Mouse (Mus musculus) lung, embryonic 16.5 days (tissue): Measurements from ENCODE around the gene Wdr82. TPM values are rescaled to one million over a fixed set of nuclear protein-coding genes. Genes with fewer than 3 reads are reported as not detected.
"Not testable (repeated sequence)": the region's sequence is repeated elsewhere in the genome, so short reads cannot be mapped to it uniquely, and the experiment has no call there.

Experiments used
- ATAC-seq: fragments of 200-750 bp; cut with Nextera tagmentation; 2 replicates; pipeline ENCODE4 v1.8.0; 2017; ENCODE audit warnings: low read depth, mild to moderate bottlenecking, moderate library complexity
- H3K27ac ChIP-seq: fragments of 300-500 bp; sonication (generic); 2 replicates; pipeline ENCODE4 v1.5.1; 2014; ENCODE audit warnings: mild to moderate bottlenecking, control low read depth, low read length
- H3K27me3 ChIP-seq: fragments of 300-500 bp; sonication (generic); 2 replicates; pipeline ENCODE4 v1.6.1; 2014; ENCODE audit warnings: low read depth, low read length, mixed read lengths; ENCODE audit not compliant: control insufficient read depth, insufficient read depth
- H3K36me3 ChIP-seq: fragments of 300-500 bp; sonication (generic); 2 replicates; pipeline ENCODE4 v1.6.1; 2014; ENCODE audit warnings: low read length; ENCODE audit not compliant: control insufficient read depth, insufficient read depth
- H3K4me1 ChIP-seq: fragments of 300-500 bp; sonication (generic); replicated peaks from 2 replicates; pipeline ENCODE4 v1.6.1; 2014; ENCODE audit warnings: low read length, mixed read lengths; ENCODE audit not compliant: control insufficient read depth, insufficient read depth
- H3K4me2 ChIP-seq: fragments of 300-500 bp; sonication (generic); 2 replicates; pipeline ENCODE4 v1.6.1; 2014; ENCODE audit warnings: low read depth, low read length, control low read depth
- H3K4me3 ChIP-seq: fragments of 300-500 bp; sonication (generic); 2 replicates; pipeline ENCODE4 v1.5.1; 2014; ENCODE audit warnings: mild to moderate bottlenecking, low read length, control low read depth
- H3K9ac ChIP-seq: fragments of 300-500 bp; sonication (generic); 2 replicates; pipeline ENCODE4 v1.6.1; 2014; ENCODE audit warnings: low read length, control low read depth
- H3K9me3 ChIP-seq: fragments of 300-500 bp; sonication (generic); 2 replicates; pipeline ENCODE4 v1.6.1; 2016; ENCODE audit warnings: low read length; ENCODE audit not compliant: control insufficient read depth
- WGBS: fragments of 180-500 bp; shearing (Covaris S2); extraction: QIAGEN DNeasy Blood & Tissue Kit; methylation state at CpG from one replicate; pipeline ENCODE4 v1.1.7; 2014; 5-methylcytosine and 5-hydroxymethylcytosine counted together
- polyA plus RNA-seq: library from polyadenylated mRNA; unstranded; fragments of >200 nt; fragmentation: Nextera tagmentation; extraction: Ambion mirVana; gene quantifications from 2 replicates; pipeline ENCODE4 v1.2.1, GENCODE M21; 2015

The Wdr82 gene
- polyA plus RNA-seq, 1 experiment from 2014 or later, result 17.5 TPM

GRCm38 (mm10) chr9:106158037-106158491 is 12.7 kb upstream of the Wdr82 start, which contains the start of gene Glyctk:
TSS of gene Glyctk (minus strand) at chr9:106158138.
- H3K36me3 ChIP-seq, result no peaks in the 10 kb centered on the region
- H3K4me2 ChIP-seq, result no peak within 1 kb of the TSS
- H3K9me3 ChIP-seq, result no peaks in the 10 kb centered on the region
- no peak within 1 kb of the TSS for H3K4me3 ChIP-seq
- H3K9ac ChIP-seq, result no peak within 1 kb of the TSS
- WGBS, result 69% methylated on average over 6 of the region's 6 CpGs
- no peaks in the 10 kb centered on the region for H3K27me3 ChIP-seq
- ATAC-seq, result no peak
- H3K27ac ChIP-seq, result no peak within 1 kb of the TSS
- H3K4me1 ChIP-seq, result 0 out of 2 replicates have a peak, but pooled peaks cover 3% of the 10 kb centered on the region

DNA sequence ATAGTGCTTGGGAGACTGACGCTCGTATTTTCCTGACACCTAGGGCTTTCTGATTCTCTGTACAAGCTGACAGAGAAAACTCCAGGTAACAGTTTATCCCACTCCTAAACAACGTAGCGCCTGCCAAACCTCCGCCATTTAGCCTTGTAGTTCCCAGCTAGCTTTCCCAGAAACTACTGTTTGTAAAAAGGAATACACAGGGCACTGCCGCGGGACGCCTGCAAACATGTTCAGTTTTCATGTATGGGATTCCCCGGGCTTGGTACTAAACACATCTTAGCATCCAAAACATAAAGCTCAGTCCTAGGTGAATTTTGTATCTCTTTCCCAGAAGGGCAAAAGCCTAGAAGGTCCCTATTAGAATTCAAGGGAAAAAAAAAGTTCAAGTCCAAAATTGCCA is 11.5 kb upstream of the Wdr82 start:
- H3K27ac ChIP-seq, result no peak overlapping the region
- H3K9me3 ChIP-seq, result no peaks in the 10 kb centered on the region
- ATAC-seq, result no peak
- H3K9ac ChIP-seq, result no peak overlapping the region
- H3K36me3 ChIP-seq, result no peaks in the 10 kb centered on the region
- peak overlapping the region; percentile 19; the same call in 1 of the 2 replicates for H3K4me2 ChIP-seq
- H3K4me1 ChIP-seq, result 0 out of 2 replicates have a peak, but pooled peaks cover 3% of the 10 kb centered on the region
- H3K4me3 ChIP-seq, result no peak overlapping the region
- peaks cover 2% of the 10 kb centered on the region; the same call in 1 of the 2 replicates for H3K27me3 ChIP-seq
- 85% methylated on average over 9 of the region's 9 CpGs for WGBS

DNA sequence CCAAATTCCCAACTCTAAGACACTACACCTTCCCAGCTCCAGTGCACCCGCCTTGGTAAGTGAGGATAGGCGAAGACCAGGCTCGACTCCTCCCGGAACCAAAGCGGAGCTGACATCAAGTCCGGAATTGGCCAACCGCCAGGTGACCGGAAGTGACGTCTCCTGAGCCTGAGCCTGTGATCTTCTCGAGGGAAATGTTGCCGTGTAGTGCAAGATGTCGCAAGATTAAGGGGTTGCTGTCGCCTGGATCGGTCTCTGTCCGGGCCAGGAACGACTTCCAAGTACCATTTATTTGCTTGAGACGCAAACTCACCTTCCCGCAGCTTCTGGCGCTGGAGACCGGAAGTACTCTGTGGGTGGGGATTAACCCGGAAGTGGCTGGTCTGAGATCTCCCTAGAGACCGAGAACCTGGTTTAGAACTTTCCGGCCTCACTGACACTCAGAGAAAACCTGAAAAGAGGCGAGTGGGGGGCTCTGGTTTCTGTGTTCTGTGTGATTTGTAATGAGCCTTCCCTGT is 10.9 kb upstream of the Wdr82 start:
- Histone ChIP-seq H3K4me1 (0 out of 2 replicates have a peak, but pooled peaks cover 3% of the 10 kb centered on the region), H3K9ac (peak overlapping the region; percentile 78), H3K36me3 (no peaks in the 10 kb centered on the region), H3K9me3 (no peaks in the 10 kb centered on the region), H3K4me2 (peak overlapping the region; percentile 67), H3K27ac (peak overlapping the region; percentile 96), H3K4me3 (peak overlapping the region; percentile 69), H3K27me3 (peaks cover 2% of the 10 kb centered on the region; the same call in 1 of the 2 replicates)
- ATAC-seq, result peak; percentile 91
- whole genome bisulfite sequencing, result 3% methylated on average over 24 of the region's 24 CpGs

DNA sequence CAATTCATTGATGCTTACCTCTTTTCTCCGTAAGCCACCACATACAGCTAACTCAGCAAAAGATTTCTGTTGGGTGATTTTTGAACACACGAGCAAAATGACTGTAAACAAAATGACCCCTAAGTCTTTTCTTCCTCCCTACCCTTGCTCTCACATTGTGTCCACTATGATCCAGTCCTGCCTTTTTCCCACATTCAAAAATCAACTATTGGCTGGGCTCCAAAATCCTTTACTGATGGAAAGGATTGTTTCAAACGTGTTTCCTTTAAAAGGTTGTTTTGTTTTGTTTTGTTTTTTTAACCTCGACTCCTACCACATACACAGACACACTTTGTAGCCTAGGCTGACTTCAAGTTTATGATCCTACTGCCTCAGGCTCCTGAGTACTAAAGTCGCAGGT is 10.3 kb upstream of the Wdr82 start:
- no peaks in the 10 kb centered on the region for H3K36me3 ChIP-seq
- ATAC-seq, result no peak
- H3K9me3 ChIP-seq, result no peaks in the 10 kb centered on the region
- peaks cover 2% of the 10 kb centered on the region; the same call in 1 of the 2 replicates for H3K27me3 ChIP-seq
- H3K4me1 ChIP-seq, result 0 out of 2 replicates have a peak, but pooled peaks cover 3% of the 10 kb centered on the region
- peak overlapping the region; percentile 96 for H3K27ac ChIP-seq
- WGBS, result 36% methylated on average over 5 of the region's 5 CpGs
- H3K9ac ChIP-seq, result peak overlapping the region; percentile 78
- peak overlapping the region; percentile 69 for H3K4me3 ChIP-seq
- peak overlapping the region; percentile 67 for H3K4me2 ChIP-seq

DNA sequence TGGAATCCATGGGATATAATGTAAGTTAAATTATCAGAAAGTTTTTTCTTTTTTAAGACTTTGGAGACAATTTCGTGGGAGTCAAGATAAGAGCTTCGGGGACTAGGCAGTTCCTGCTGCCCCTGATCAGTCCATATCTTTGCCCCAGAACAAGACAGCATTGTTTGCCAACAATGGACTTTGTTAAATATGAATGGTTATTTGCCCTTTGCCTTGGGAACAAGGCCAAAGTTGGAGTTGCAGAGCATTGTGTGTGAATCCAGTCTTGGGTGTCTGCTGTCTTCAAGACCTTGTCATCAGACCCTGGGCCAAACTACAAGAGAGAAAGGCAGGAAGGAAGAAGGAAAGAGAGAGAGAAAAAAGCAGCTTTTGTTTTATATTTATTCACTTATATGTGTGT is 4.0 kb upstream of the Wdr82 start:
- H3K4me2 ChIP-seq, result no peak overlapping the region
- H3K4me1 ChIP-seq, result no peaks in the 10 kb centered on the region
- H3K9ac ChIP-seq, result no peak overlapping the region
- no peaks in the 10 kb centered on the region for H3K36me3 ChIP-seq
- no peak overlapping the region for H3K4me3 ChIP-seq
- 59% methylated on average over 2 of the region's 2 CpGs for WGBS
- ATAC-seq, result no peak
- no peak overlapping the region for H3K27ac ChIP-seq
- peaks cover 2% of the 10 kb centered on the region; the same call in 1 of the 2 replicates for H3K27me3 ChIP-seq
- H3K9me3 ChIP-seq, result no peaks in the 10 kb centered on the region

DNA sequence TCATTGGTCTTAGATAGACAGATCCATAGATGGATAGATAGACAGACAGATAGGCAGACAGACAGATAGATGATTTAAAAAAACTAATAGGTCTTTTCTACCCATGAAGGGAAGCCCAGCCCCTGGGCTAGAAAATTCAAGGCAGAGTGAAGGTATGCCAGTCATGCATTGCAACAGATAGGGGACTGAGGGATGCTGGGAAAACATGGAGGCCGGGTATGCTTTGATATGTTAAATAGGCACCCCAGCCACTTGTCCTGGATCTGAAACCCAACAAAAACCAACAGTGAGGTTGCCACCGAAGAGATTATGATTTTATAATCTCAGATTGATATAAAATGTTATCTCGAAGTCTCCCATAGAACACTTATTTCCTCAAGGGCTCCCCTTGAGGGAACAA is 3.5 kb upstream of the Wdr82 start:
- Histone ChIP-seq H3K27me3 (peaks cover 2% of the 10 kb centered on the region; the same call in 1 of the 2 replicates), H3K4me3 (no peak overlapping the region), H3K9me3 (no peaks in the 10 kb centered on the region), H3K9ac (no peak overlapping the region), H3K4me1 (no peaks in the 10 kb centered on the region), H3K4me2 (no peak overlapping the region), H3K27ac (no peak overlapping the region), H3K36me3 (no peaks in the 10 kb centered on the region)
- ATAC-seq, result no peak
- WGBS, result 73% methylated on average over 3 of the region's 3 CpGs

DNA sequence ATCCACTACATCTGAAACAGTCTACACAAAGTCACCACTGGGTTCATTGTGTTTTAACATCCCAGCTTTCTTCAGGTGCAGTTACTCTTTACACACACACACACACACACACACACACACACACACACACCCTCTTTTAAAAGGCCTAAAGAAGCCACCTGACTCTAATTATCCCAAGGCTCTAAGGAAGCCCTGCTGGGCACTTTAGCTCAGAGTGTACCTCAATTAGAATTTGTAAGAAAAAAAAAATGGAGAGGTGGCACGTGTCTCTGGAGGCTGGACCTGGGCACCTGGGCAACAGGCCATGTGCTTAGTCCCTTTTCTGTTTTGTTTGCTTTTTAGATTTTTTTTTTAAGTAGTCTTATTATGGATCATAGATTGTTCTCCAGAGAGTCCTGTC is 3.0 kb upstream of the Wdr82 start:
- WGBS, result 40% methylated on average over 1 of the region's 1 CpGs

GRCm38 (mm10) chr9:106169006-106169405 is 1.7 kb upstream of the Wdr82 start:
- WGBS, result 71% methylated on average over 1 of the region's 1 CpGs
- not testable (repeated sequence) for H3K9me3 ChIP-seq, H3K4me3 ChIP-seq, H3K36me3 ChIP-seq, H3K27me3 ChIP-seq, H3K27ac ChIP-seq, H3K4me2 ChIP-seq, ATAC-seq, H3K9ac ChIP-seq
- peaks cover 11% of the 10 kb centered on the region for H3K4me1 ChIP-seq

More for the DNA sequence above, 3.0 kb upstream of the Wdr82 start:
- H3K9ac ChIP-seq, result no peak overlapping the region
- H3K27ac ChIP-seq, result no peak overlapping the region
- no peak overlapping the region for H3K4me2 ChIP-seq
- peaks cover 2% of the 10 kb centered on the region; the same call in 1 of the 2 replicates for H3K27me3 ChIP-seq
- no peaks in the 10 kb centered on the region for H3K9me3 ChIP-seq
- H3K4me1 ChIP-seq, result no peaks in the 10 kb centered on the region; the same call in 1 of the 2 replicates
- no peaks in the 10 kb centered on the region for H3K36me3 ChIP-seq
- ATAC-seq, result no peak
- H3K4me3 ChIP-seq, result no peak overlapping the region

GRCm38 (mm10) chr9:106169917-106170316 is 811 bp upstream of the Wdr82 start:
- Histone ChIP-seq H3K4me3 (no peak overlapping the region), H3K4me2 (peak overlapping the region; percentile 58), H3K27ac (no peak overlapping the region), H3K27me3 (no peaks in the 10 kb centered on the region), H3K9ac (peak overlapping the region; percentile 92; the same call in 1 of the 2 replicates), H3K4me1 (peaks cover 16% of the 10 kb centered on the region), H3K36me3 (no peaks in the 10 kb centered on the region), H3K9me3 (no peaks in the 10 kb centered on the region)
- WGBS, result 25% methylated on average over 6 of the region's 6 CpGs
- ATAC-seq, result no peak
